Mouse (Mus musculus): Measurements from ENCODE around the gene Rhoq. TPM values are rescaled to one million over a fixed set of nuclear protein-coding genes. Genes with fewer than 3 reads are reported as not detected.

Gene Rhoq
- polyA plus RNA-seq, 1 experiment from 2014 or later: 37.8 TPM

GRCm38 (mm10) chr17:86988601-86989184 is 25.8 kb downstream of the Rhoq start:
- Histone ChIP-seq H3K27me3 (replicated peaks; ENCODE audit: control insufficient read depth, insufficient read depth, low read length) (no peaks in the 10 kb centered on the region), H3K4me1 (ENCODE audit: control insufficient read depth, insufficient read depth, low read length) (peaks cover 4% of the 10 kb centered on the region), H3K4me3 (ENCODE audit: low read depth, low read length) (no peak overlapping the region), H3K9ac (ENCODE audit: low read depth, low read length) (no peak overlapping the region), H3K27ac (replicated peaks; ENCODE audit: low read depth, low read length) (no peak overlapping the region; the same call in 1 of the 2 replicates), H3K36me3 (ENCODE audit: control insufficient read depth, insufficient read depth, low read length) (0 out of 2 replicates have a peak, but pooled peaks cover 3% of the 10 kb centered on the region), H3K9me3 (ENCODE audit: control insufficient read depth, low read length) (no peaks in the 10 kb centered on the region), H3K4me2 (ENCODE audit: low read depth, low read length) (no peak overlapping the region)
- ATAC-seq (ENCODE audit: low read depth) (peak; percentile 76), DNase-seq (ENCODE audit: low spot score) (peak; percentile 86)
- WGBS: 55% methylated on average over 6 of the region's 6 CpGs

DNA sequence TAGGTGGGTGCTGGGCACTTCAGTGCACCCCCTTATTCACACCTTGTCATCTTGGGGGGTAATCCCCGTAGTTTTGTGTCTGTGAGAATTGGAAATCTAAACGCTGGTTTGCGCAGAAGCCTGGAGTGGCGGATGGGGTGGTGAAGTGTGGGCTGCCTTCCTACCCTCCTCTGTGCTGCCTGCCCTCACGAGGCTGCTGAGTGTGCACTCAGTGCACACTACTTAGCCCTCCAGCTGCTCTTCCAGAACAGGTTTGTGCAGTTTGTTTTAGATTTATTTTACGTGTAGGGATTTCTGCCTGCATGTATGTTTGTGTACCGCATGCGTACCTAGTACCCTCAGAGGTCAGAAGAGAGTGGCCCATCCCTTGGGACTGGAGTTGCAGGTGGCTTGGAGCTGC is 28.4 kb downstream of the Rhoq start:
- H3K4me1 ChIP-seq (ENCODE audit: control insufficient read depth, insufficient read depth, low read length): peaks cover 4% of the 10 kb centered on the region; the same call in 1 of the 2 replicates
- H3K4me3 ChIP-seq (ENCODE audit: low read depth, low read length): no peak overlapping the region
- DNase-seq (ENCODE audit: low spot score): no peak
- H3K4me2 ChIP-seq (ENCODE audit: low read depth, low read length): no peak overlapping the region
- H3K36me3 ChIP-seq (ENCODE audit: control insufficient read depth, insufficient read depth, low read length): peaks cover 4% of the 10 kb centered on the region; the same call in 1 of the 2 replicates
- H3K27me3 ChIP-seq (replicated peaks; ENCODE audit: control insufficient read depth, insufficient read depth, low read length): no peaks in the 10 kb centered on the region
- ATAC-seq (ENCODE audit: low read depth): no peak
- H3K9ac ChIP-seq (ENCODE audit: low read depth, low read length): no peak overlapping the region; the same call in 1 of the 2 replicates
- 83% methylated on average over 8 of the region's 8 CpGs for WGBS
- H3K9me3 ChIP-seq (ENCODE audit: control insufficient read depth, low read length): no peaks in the 10 kb centered on the region
- H3K27ac ChIP-seq (replicated peaks; ENCODE audit: low read depth, low read length): no peak overlapping the region

- DNase-seq (ENCODE audit: low spot score) (no peak), ATAC-seq (ENCODE audit: low read depth) (no peak)
- H3K9ac ChIP-seq (ENCODE audit: low read depth, low read length): no peak overlapping the region
Observed at GRCm38 (mm10) chr17:86997323-86997722, 34.4 kb downstream of the Rhoq start.

GRCm38 (mm10) chr17:87008950-87009349 is 46.1 kb downstream of the Rhoq start:
- DNase-seq (ENCODE audit: low spot score): no peak
- Histone ChIP-seq H3K27ac (replicated peaks; ENCODE audit: low read depth, low read length) (no peak overlapping the region), H3K9ac (ENCODE audit: low read depth, low read length) (no peak overlapping the region), H3K36me3 (ENCODE audit: control insufficient read depth, insufficient read depth, low read length) (peaks cover 20% of the 10 kb centered on the region; the same call in 1 of the 2 replicates), H3K4me3 (ENCODE audit: low read depth, low read length) (no peak overlapping the region), H3K4me2 (ENCODE audit: low read depth, low read length) (no peak overlapping the region), H3K9me3 (ENCODE audit: control insufficient read depth, low read length) (no peaks in the 10 kb centered on the region), H3K4me1 (ENCODE audit: control insufficient read depth, insufficient read depth, low read length) (no peaks in the 10 kb centered on the region), H3K27me3 (replicated peaks; ENCODE audit: control insufficient read depth, insufficient read depth, low read length) (no peaks in the 10 kb centered on the region)
- ATAC-seq (ENCODE audit: low read depth): no peak
- WGBS: 81% methylated on average over 3 of the region's 3 CpGs

More at GRCm38 (mm10) chr17:86997323-86997722, 34.4 kb downstream of the Rhoq start:
- 90% methylated on average over 6 of the region's 6 CpGs for WGBS
- Histone ChIP-seq H3K4me3 (ENCODE audit: low read depth, low read length) (no peak overlapping the region), H3K4me2 (ENCODE audit: low read depth, low read length) (no peak overlapping the region), H3K36me3 (ENCODE audit: control insufficient read depth, insufficient read depth, low read length) (peaks cover 38% of the 10 kb centered on the region), H3K27ac (replicated peaks; ENCODE audit: low read depth, low read length) (no peak overlapping the region), H3K9me3 (ENCODE audit: control insufficient read depth, low read length) (no peaks in the 10 kb centered on the region), H3K4me1 (ENCODE audit: control insufficient read depth, insufficient read depth, low read length) (0 out of 2 replicates have a peak, but pooled peaks cover 4% of the 10 kb centered on the region), H3K27me3 (replicated peaks; ENCODE audit: control insufficient read depth, insufficient read depth, low read length) (no peaks in the 10 kb centered on the region)

- H3K36me3 ChIP-seq (ENCODE audit: control insufficient read depth, insufficient read depth, low read length): peaks cover 20% of the 10 kb centered on the region; the same call in 1 of the 2 replicates
- H3K4me1 ChIP-seq (ENCODE audit: control insufficient read depth, insufficient read depth, low read length): no peaks in the 10 kb centered on the region
- no peak overlapping the region for H3K4me2 ChIP-seq (ENCODE audit: low read depth, low read length)
- H3K27me3 ChIP-seq (replicated peaks; ENCODE audit: control insufficient read depth, insufficient read depth, low read length): no peaks in the 10 kb centered on the region
- H3K9me3 ChIP-seq (ENCODE audit: control insufficient read depth, low read length): no peaks in the 10 kb centered on the region
- DNase-seq (ENCODE audit: low spot score): no peak
- H3K9ac ChIP-seq (ENCODE audit: low read depth, low read length): no peak overlapping the region
- no peak overlapping the region for H3K27ac ChIP-seq (replicated peaks; ENCODE audit: low read depth, low read length)
- 79% methylated on average over 13 of the region's 13 CpGs for WGBS
- H3K4me3 ChIP-seq (ENCODE audit: low read depth, low read length): no peak overlapping the region
- no peak for ATAC-seq (ENCODE audit: low read depth)
Observed at GRCm38 (mm10) chr17:87011301-87012019, 48.6 kb downstream of the Rhoq start.

GRCm38 (mm10) chr17:87019692-87020091 is 56.8 kb downstream of the Rhoq start:
- 91% methylated on average over 5 of the region's 5 CpGs for WGBS
- Histone ChIP-seq H3K4me3 (ENCODE audit: low read depth, low read length) (no peak overlapping the region), H3K4me1 (ENCODE audit: control insufficient read depth, insufficient read depth, low read length) (no peaks in the 10 kb centered on the region), H3K27ac (replicated peaks; ENCODE audit: low read depth, low read length) (no peak overlapping the region), H3K9ac (ENCODE audit: low read depth, low read length) (no peak overlapping the region), H3K9me3 (ENCODE audit: control insufficient read depth, low read length) (no peaks in the 10 kb centered on the region), H3K36me3 (ENCODE audit: control insufficient read depth, insufficient read depth, low read length) (0 out of 2 replicates have a peak, but pooled peaks cover 19% of the 10 kb centered on the region), H3K4me2 (ENCODE audit: low read depth, low read length) (no peak overlapping the region), H3K27me3 (replicated peaks; ENCODE audit: control insufficient read depth, insufficient read depth, low read length) (no peaks in the 10 kb centered on the region)
- ATAC-seq (ENCODE audit: low read depth): no peak
- no peak for DNase-seq (ENCODE audit: low spot score)

- H3K4me2 ChIP-seq (ENCODE audit: low read depth, low read length): peak overlapping the region; percentile 87
- no peaks in the 10 kb centered on the region for H3K9me3 ChIP-seq (ENCODE audit: control insufficient read depth, low read length)
- H3K4me1 ChIP-seq (ENCODE audit: control insufficient read depth, insufficient read depth, low read length): no peaks in the 10 kb centered on the region
- H3K27me3 ChIP-seq (replicated peaks; ENCODE audit: control insufficient read depth, insufficient read depth, low read length): no peaks in the 10 kb centered on the region
- DNase-seq (ENCODE audit: low spot score): peak; percentile 9
- H3K27ac ChIP-seq (replicated peaks; ENCODE audit: low read depth, low read length): no peak overlapping the region
- peak overlapping the region; percentile 92 for H3K4me3 ChIP-seq (ENCODE audit: low read depth, low read length)
- H3K36me3 ChIP-seq (ENCODE audit: control insufficient read depth, insufficient read depth, low read length): peaks cover 25% of the 10 kb centered on the region
- no peak; the same call in 1 of the 2 replicates for ATAC-seq (ENCODE audit: low read depth)
- WGBS: 2% methylated on average over 29 of the region's 55 CpGs
- H3K9ac ChIP-seq (ENCODE audit: low read depth, low read length): peak overlapping the region; percentile 73
Observed at GRCm38 (mm10) chr17:87024491-87025242, 61.8 kb downstream of the Rhoq start.

DNA sequence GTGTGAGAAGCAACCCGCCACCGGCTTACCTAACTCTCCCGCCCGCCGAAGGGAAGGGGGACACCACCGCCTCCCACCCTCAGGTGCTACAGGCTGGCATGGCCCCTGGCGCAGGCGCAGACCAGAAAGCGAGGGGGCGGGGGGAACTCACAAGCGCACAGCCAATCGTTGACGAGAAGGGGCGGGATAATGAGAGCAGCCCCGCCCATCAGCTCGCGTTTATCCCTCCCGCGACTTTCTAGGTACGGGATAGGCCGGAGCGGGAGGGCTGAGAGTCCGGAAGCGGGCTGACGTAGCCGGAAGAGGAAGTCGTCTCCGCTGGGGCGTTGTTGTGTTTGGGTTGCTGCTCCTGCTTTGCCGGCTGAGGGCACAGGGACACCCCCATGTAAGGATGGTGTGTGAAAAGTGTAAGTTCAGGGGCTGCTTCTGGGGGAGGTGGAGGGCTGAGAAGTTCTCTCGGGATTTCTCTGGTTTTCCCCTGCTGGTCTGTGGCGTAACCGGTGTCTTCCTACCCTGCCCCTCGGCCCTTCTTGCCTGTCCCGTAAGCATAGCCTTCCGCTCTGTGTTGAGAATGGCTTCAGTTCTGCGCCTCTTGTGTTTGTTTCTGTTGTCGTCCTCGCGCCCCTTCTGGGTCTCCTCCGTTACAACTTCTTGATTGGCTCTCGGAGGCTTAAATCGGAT is 62.5 kb downstream of the Rhoq start, which contains the start of the genes Pigf and Cript:
Pigf (minus strand) TSS at position 138 of the 681 bp plus-strand sequence.
Cript (plus strand) TSS at position 282 of the 681 bp plus-strand sequence.
- Histone ChIP-seq H3K4me3 (ENCODE audit: low read depth, low read length) (peak within 1 kb of the TSS; percentile 92), H3K4me2 (ENCODE audit: low read depth, low read length) (peak within 1 kb of the TSS; percentile 87), H3K9ac (ENCODE audit: low read depth, low read length) (peak within 1 kb of the TSS; percentile 74), H3K27me3 (replicated peaks; ENCODE audit: control insufficient read depth, insufficient read depth, low read length) (no peaks in the 10 kb centered on the region), H3K27ac (replicated peaks; ENCODE audit: low read depth, low read length) (peak within 1 kb of the TSS; percentile 52; the same call in 1 of the 2 replicates), H3K9me3 (ENCODE audit: control insufficient read depth, low read length) (no peaks in the 10 kb centered on the region), H3K36me3 (ENCODE audit: control insufficient read depth, insufficient read depth, low read length) (peaks cover 18% of the 10 kb centered on the region), H3K4me1 (ENCODE audit: control insufficient read depth, insufficient read depth, low read length) (no peaks in the 10 kb centered on the region)
- DNase-seq (ENCODE audit: low spot score): peak; percentile 99
- peak; percentile 99 for ATAC-seq (ENCODE audit: low read depth)
- WGBS: under 1% methylated on average over 30 of the region's 43 CpGs
